Mouse (Mus musculus) C3H10T1/2 (cell line): ENCODE measurements around the gene Immt. TPM values are rescaled to one million over a fixed set of nuclear protein-coding genes. Genes with fewer than 3 reads are reported as not detected.

Source experiments
- polyA plus RNA-seq, 2 experiments: library from polyadenylated mRNA; unstranded; fragments of >200 nt; fragmentation: generic; extraction: Trizol; gene quantifications; one replicate each; pipeline ENCODE4 v1.2.1; 2012; ENCODE audit warnings: missing spikeins in 2 of 2

The Immt gene
- polyA plus RNA-seq: 10 to 100 TPM; 33.7 to 76.9 TPM

DNA sequence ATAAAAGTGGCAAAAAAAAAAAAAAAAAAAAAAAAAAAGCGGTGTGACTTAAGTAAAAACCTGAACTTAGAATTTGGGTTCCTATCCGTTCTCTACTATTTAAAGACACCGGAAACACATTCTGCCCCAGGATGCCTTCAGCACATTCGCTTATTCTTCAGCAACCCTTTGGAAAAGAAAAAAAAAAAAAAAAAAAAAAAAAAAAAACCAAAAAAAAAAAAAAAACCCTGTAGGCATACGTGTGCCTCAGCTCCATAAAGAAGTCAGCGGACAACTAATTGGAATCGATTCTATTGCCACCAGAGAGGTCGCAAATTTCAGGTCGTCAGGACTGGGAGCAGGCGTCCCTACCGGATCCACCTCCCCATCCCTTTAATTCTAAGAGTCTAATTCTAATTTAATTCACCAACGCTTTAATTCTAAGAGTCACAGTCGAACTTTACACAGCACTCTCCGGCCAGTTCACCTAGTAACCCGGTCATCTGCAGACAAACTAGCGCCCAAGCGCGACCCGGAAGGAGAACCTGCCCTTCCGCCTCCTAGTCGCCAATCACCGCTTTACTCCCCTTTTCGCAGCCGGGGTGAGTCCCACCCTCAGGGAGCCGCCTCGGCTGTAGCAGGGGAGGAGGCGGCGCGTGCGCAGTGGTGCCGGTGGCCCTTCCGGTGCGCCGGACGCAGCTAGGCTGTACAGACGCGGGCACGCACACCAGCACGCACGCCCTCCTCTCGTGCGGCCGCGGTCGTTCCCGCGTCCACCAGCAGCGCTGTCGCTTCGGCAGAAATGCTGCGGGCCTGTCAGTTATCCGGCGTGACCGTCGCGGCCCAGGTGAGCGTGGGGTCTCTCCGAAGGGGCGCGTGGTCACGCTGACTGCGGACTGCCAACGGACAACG lies at the start of gene Immt:
Immt (plus strand) TSS at position 642 of the 891 bp plus-strand sequence.

DNA sequence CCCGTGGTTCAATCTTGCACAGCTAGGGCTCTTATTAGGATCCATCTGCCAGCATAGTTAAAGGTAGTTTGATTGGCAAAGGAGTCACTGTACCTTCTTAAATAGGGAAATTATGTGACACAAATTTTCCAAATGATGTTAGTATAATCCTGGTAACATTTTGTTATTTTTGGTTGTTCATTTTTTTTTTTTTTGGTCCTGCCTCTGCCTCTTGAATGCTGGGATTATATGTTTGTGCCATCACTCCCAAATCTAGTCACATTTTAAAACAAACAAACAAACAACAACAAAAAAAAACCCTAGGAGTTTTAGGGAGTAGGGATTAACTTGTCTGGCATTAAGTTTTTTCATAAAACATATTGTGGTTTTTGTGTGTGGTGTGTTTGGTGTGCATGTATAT lies 4.3 kb upstream of the Immt start, which contains the start of gene Mrpl35:
Mrpl35 (minus strand) TSS at position 101 of the 400 bp plus-strand sequence.

DNA sequence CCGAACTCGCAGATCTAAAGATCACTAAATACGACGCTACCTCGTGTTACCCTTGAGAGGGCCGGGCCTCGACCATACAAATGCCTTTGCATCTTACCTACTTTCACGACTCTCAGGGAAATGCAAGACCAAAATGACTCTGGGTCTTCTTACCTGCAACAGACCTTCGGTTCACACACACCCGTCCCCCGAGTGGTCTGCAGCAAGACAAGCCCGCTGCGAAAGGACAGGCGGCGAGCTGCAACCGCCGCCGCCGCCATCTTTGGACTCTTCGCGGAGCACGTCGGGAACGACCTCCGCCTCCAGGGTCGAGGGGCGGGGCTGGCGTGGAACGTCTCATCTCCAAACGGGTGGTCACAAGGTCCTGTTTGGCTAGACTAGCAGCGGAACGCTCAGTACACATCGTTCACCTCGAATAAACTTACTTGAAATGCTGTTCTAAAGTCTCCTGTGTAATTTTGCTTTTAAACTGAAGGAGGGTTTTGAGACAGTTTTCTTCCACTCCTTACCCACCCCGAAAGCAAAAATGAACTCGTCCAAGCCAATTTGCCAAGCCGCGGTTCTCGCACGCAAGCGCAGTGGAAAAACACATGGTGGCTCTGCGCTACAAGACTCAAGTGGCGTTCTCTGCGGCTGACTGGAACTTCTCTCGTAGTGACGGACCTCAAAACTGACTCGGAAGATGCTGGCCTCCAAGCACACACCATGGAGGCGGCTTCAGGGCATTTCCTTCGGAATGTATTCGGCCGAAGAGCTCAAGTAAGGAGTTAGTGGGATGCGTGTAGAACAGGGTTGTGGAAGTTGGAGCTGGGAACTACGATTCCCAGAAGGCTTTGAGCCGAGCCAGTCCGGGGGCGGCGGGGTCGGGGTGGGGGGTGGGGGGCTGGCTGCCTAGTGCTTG lies 77.6 kb downstream of the Immt start, which contains the start of the genes Ptcd3 and Polr1a:
Ptcd3 (minus strand) TSS at position 270 of the 901 bp plus-strand sequence.
Polr1a (plus strand) TSS at position 573 of the 901 bp plus-strand sequence.

Other genes with a start within 250 kb of the Immt start
- gene Kdm3a, start 198.3 kb upstream of the Immt start, polyA plus RNA-seq: 1 to 10 TPM in 1 of 2 experiments, under 1 TPM in 1; 0.41 to 8.7 TPM
- gene Reep1, start 123.8 kb upstream of the Immt start, polyA plus RNA-seq: under 1 TPM; 0.02 to 0.28 TPM
- 10 to 100 TPM; 14.2 to 14.3 TPM for gene Mrpl35, start 4.4 kb upstream of the Immt start, polyA plus RNA-seq
- 10 to 100 TPM in 1 of 2 experiments, 1 to 10 TPM in 1; 2.0 to 13.3 TPM for gene Ptcd3, start 77.4 kb downstream of the Immt start, polyA plus RNA-seq
- 10 to 100 TPM in 1 of 2 experiments, 1 to 10 TPM in 1; 9.9 to 17.0 TPM for gene Polr1a, start 77.7 kb downstream of the Immt start, polyA plus RNA-seq